Mouse (Mus musculus) urinary bladder, postnatal 10 days (tissue): ENCODE results near the gene Kri1.
A peak's percentile ranks its signal among the peaks of the same experiment; 100 is the strongest.
"Not testable (repeated sequence)": the region's sequence is repeated elsewhere in the genome, so short reads cannot be mapped to it uniquely, and the experiment has no call there.

Experiments
- DNase-seq: peaks from one replicate; pipeline ENCODE4 v3.0.0; 2022; ENCODE audit warnings: low spot score

The Kri1 gene

DNA sequence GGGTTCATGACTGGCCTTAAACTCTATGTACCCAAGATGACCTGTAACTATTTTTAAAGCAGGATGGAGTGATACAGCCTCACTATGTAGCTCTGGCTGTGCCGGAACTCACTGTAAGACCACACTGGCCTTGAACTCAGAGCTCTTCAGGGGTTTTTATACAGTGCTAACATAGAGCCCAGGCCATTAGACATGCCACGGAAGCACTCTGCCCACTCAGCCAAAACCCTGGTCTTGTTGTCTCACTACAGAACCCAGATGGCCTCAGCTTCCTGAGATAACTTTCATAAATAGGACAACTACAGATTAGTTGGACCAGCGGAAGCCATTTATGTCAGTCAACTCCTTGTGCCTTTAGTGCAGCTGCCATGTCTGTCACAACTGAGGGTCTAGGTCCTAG is 13.4 kb downstream of the Kri1 start:
- no peak for DNase-seq

- DNase-seq: no peak
Measured at GRCm38 (mm10) chr9:21273520-21274228, 14.1 kb downstream of the Kri1 start.

- no peak for DNase-seq
Measured at GRCm38 (mm10) chr9:21273094-21273493, 14.7 kb downstream of the Kri1 start.

GRCm38 (mm10) chr9:21272391-21272790 is 15.4 kb downstream of the Kri1 start:
- DNase-seq: no peak

DNA sequence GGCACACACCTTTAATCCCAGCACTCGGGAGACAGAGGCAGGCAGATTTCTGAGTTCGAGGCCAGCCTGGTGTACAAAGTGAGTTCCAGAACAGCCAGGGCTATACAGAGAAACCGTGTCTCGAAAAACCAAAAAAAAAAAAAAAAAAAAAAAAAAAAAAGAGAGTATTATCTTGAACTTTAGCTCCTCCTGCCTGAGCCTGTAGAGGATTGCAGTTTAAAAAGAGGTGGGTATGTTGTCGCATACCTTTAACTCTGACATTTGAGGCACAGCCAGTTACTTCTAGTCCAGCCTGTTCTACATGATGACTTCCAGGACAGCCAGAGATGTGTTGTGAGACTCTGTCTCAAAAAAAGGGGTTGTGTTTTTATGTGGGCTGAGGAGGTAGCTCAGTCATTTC is 18.2 kb downstream of the Kri1 start:
- not testable (repeated sequence) for DNase-seq

DNA sequence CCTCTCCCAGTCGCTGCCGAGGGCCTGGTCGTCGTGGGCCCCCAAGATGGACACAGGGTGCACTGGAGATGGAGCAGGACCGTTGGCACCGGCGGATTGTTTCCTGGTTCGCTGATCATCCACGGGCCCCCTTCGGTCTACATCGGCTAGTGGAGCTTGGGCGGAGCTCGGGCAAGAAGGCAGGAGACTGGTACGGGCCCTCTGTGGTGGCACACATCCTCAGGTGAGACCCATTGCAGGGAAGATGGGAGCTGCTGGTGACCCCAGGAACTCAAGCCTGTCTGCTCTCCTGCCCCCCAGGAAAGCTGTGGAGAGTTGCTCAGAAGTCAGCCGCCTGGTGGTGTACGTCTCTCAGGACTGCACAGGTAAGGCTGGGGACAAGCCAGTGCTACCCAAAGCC is 19.5 kb downstream of the Kri1 start:
- DNase-seq: no peak

GRCm38 (mm10) chr9:21266889-21267288 is 20.9 kb downstream of the Kri1 start:
- no peak for DNase-seq

DNA sequence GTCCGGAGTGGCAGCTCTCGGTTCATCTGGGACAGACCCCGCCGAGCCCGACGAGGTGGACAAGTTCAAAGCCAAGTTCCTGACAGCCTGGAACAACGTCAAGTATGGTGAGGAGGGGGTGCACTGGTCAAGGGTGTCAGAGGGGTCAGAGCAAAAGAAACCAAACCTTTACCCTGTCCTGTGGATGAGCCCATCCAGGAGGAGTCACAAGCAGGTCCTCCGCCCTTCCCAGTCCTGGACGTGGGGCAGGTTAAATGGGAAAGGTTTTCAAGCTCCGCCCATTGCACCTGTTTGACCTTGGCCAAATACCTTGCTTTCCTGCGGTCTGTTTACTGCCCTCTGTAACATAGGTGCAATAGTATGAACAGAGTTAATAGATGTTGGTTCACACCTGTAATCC is 22.2 kb downstream of the Kri1 start:
- DNase-seq: no peak

DNA sequence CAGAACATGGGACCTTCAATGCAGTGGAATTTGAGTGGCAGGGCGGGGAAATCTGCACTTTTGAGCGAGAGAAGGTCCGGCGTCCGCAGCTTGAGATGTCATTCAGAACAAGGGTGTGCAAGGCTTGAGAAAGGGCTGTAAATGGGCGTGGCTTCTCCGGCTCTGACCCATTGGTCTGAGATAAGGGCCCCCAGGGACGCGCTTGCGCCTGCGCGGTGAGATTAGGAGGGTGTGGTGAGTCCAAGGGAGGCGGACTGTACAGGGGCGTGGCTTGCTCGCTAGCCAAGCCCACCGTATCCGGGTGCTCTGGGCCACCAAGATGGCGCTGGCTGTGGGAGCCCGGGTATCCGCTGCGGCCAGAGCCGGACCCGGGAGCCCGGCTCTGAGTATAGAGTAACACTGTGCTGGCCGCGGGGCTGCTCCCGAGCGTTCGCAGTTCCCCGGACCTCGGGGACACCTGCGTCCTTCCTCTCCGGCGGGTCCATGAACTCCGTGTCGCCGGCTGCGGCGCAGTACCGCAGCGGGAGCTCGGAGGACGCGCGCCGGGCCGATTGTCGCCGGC is 22.7 kb downstream of the Kri1 start, which contains the start of gene Atg4d:
Gene Atg4d (plus strand): TSS at position 294 of the 562 bp plus-strand sequence.
- peak; percentile 90 for DNase-seq

- DNase-seq: no peak
Measured at GRCm38 (mm10) chr9:21264272-21264999, 23.3 kb downstream of the Kri1 start.

DNA sequence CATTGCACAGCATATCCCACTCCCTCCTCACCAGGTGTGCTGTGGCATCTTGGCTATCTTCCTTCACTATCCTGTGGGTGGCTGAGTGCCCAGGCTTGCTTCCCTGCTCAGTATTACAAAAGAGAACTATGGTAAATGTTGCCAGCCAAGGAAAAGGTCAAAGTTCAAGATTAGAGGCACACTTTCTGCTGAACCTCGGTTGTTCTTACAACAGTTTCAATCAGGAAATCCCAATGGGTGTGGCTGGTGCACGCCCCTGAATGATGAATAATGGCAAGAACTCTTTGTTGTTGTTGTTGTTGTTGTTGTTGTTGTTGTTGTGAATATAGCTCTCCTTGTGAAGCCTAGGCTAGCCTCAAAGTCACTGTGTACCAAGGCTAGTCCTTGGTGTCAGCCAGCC is 25.9 kb downstream of the Kri1 start:
- DNase-seq: no peak

DNA sequence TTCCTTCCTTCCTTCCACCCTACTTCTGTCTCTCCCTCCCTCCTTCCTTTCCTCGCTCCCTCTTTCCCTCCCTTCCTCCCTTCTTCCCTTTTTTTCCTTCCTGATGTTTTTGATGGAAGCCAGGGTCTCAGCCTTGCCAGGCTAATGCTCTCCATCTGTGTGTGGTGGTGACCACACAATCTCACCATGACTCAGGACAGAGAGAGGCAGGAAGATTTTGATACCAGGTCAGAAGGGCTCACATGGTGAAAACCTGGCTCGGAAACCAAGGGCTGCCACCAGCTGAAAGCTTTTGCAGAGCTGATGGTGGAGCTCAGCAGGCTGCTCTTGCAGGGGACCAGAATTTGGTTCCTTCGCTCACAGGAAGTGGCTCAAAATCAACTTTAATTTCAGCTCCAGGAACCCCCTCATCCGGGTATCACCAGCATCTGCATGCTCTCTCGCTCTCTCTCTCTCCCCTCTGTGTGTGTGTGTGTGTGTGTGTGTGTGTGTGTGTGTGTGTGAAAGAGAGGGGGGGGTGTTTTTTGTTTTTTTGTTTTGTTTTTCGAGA is 27.2 kb downstream of the Kri1 start:
- DNase-seq: no peak

GRCm38 (mm10) chr9:21256349-21256748 is 31.4 kb downstream of the Kri1 start:
- DNase-seq: not testable (repeated sequence)

- no peak for DNase-seq
Measured at GRCm38 (mm10) chr9:21254690-21255089, 33.1 kb downstream of the Kri1 start.

GRCm38 (mm10) chr9:21251116-21251735 is 36.5 kb downstream of the Kri1 start:
- DNase-seq: no peak

- DNase-seq: no peak
Measured at GRCm38 (mm10) chr9:21250509-21250908, 37.3 kb downstream of the Kri1 start.

GRCm38 (mm10) chr9:21249629-21250508 is 37.9 kb downstream of the Kri1 start:
- no peak for DNase-seq

- no peak for DNase-seq
Measured at GRCm38 (mm10) chr9:21248326-21248725, 39.4 kb downstream of the Kri1 start, which contains the start of gene S1pr5. Gene S1pr5, minus strand, starts transcription at chr9:21248443.

- no peak for DNase-seq
Measured at GRCm38 (mm10) chr9:21246342-21246741, 41.4 kb downstream of the Kri1 start.

DNA sequence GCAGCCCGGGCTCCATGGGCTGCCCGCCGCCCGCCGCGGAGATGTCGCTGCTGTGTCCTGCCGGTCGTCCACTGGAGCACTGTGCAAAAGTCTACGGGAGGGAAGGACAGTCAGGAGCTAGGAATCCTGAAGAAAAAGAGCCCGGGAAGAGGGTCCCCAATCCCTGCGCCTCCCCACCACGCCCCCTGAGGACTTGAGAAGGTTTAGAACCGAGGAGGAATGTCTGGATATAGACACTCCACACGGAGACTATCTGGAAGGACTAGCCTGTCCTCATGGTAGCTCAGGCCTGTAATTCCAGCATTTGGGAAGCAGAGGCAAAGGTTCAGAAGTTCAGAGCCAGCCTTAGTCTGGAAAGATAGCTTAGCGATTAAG is 42.7 kb downstream of the Kri1 start:
- DNase-seq: no peak

GRCm38 (mm10) chr9:21244428-21245112 is 43.2 kb downstream of the Kri1 start:
- no peak for DNase-seq
